Mouse (Mus musculus): ENCODE measurements around the gene Cldn10. TPM values are rescaled to one million over a fixed set of nuclear protein-coding genes. Genes with fewer than 3 reads are reported as not detected.

Cldn10 gene
- polyA plus RNA-seq, 1 experiment, result 0.16 TPM

DNA sequence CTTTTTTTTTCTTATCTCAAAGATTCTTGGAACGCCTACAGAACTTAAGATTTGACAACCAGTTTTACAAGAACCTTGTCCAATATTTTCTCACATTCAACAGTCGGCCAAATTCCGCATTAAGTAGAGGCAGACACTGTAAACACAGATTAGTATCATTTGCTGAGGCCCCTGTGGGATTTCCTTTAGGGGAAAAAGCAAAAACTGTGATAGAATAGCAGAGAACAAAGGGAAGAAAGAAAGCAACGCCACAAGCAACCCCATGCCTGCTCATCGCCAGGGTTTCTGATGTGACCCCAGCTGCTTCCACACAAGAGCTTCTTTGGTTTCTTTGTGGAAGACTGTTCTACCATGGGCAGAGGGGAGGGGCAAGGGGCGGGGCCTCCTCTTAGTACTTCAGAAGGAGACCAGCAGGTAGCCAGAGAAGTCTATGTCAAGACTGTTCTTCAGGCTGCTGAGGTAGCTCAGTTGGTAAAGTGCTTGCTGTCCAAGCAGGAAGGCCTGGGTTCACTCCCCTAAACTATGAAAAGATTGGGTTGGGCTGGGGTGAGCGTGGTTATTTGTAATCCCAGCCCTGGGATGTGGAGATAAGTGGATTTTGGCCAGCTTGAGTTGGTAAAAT is 39.7 kb downstream of the Cldn10 start:
- Histone ChIP-seq H3K4me1 (ENCODE audit: control insufficient read depth, insufficient read depth, low read length) (no peaks in the 10 kb centered on the region), H3K27me3 (ENCODE audit: control insufficient read depth, insufficient read depth, low read length) (no peaks in the 10 kb centered on the region), H3K4me3 (ENCODE audit: control insufficient read depth, low read depth, low read length) (no peak overlapping the region), H3K36me3 (ENCODE audit: control insufficient read depth, insufficient read depth, low read length) (no peaks in the 10 kb centered on the region), H3K27ac (ENCODE audit: control insufficient read depth, insufficient read depth, low read depth, low read length) (no peak overlapping the region)
- no peak for TF ChIP-seq POLR2A (IDR thresholded peaks at IDR 0.05; ENCODE audit: control insufficient read depth, low read depth, low read length)
- no peak for TF ChIP-seq CTCF (IDR thresholded peaks at IDR 0.05; ENCODE audit: control insufficient read depth, insufficient read depth, insufficient replicate concordance, low read depth, low read length)

DNA sequence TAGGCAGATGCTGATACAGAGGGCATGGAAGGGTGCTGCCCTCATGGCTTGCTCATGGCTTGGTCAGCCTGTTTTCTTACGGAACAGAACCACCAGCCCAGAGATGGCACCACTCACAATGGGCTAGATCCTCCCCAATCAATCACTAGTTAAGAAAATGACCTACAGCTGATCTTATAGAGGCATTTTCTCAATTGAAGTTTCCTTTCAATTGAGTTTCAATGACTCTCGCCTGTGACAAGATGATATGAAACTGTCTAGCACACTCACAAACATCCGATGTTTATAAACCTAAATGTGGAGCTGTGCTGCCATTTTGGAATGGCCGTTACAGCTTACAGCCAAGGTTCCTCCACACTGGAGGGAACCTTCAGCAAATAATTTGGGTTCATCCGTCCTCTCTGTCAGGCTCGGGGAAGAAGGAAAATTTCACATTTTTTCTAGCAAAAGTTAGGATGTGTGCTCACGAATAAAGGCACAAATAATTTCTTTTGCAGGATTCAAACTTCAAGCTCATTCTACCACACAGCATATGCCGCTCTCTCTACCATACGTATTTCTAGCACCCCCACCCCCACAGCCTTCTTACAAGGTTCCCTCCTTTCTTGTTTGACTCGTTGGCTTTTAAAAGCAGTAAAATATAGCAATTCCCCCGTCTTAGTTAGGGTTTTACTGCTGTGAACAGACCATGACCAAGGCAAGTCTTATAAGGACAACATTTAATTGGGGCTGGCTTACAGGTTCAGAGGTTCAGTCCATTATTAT is 41.8 kb downstream of the Cldn10 start:
- no peaks in the 10 kb centered on the region for H3K36me3 ChIP-seq (ENCODE audit: control insufficient read depth, insufficient read depth, low read length)
- H3K27me3 ChIP-seq (ENCODE audit: control insufficient read depth, insufficient read depth, low read length), result no peaks in the 10 kb centered on the region
- TF ChIP-seq POLR2A (IDR thresholded peaks at IDR 0.05; ENCODE audit: control insufficient read depth, low read depth, low read length) (no peak), CTCF (IDR thresholded peaks at IDR 0.05; ENCODE audit: control insufficient read depth, insufficient read depth, insufficient replicate concordance, low read depth, low read length) (no peak)
- H3K27ac ChIP-seq (ENCODE audit: control insufficient read depth, insufficient read depth, low read depth, low read length), result no peak overlapping the region
- no peak overlapping the region for H3K4me3 ChIP-seq (ENCODE audit: control insufficient read depth, low read depth, low read length)
- no peaks in the 10 kb centered on the region for H3K4me1 ChIP-seq (ENCODE audit: control insufficient read depth, insufficient read depth, low read length)

GRCm38 (mm10) chr14:118831597-118831996 is 43.9 kb downstream of the Cldn10 start:
- Histone ChIP-seq H3K27ac (ENCODE audit: control insufficient read depth, insufficient read depth, low read depth, low read length) (no peak overlapping the region), H3K4me3 (ENCODE audit: control insufficient read depth, low read depth, low read length) (no peak overlapping the region), H3K4me1 (ENCODE audit: control insufficient read depth, insufficient read depth, low read length) (no peaks in the 10 kb centered on the region), H3K27me3 (ENCODE audit: control insufficient read depth, insufficient read depth, low read length) (no peaks in the 10 kb centered on the region), H3K36me3 (ENCODE audit: control insufficient read depth, insufficient read depth, low read length) (no peaks in the 10 kb centered on the region)
- TF ChIP-seq CTCF (IDR thresholded peaks at IDR 0.05; ENCODE audit: control insufficient read depth, insufficient read depth, insufficient replicate concordance, low read depth, low read length) (no peak), POLR2A (IDR thresholded peaks at IDR 0.05; ENCODE audit: control insufficient read depth, low read depth, low read length) (no peak)

DNA sequence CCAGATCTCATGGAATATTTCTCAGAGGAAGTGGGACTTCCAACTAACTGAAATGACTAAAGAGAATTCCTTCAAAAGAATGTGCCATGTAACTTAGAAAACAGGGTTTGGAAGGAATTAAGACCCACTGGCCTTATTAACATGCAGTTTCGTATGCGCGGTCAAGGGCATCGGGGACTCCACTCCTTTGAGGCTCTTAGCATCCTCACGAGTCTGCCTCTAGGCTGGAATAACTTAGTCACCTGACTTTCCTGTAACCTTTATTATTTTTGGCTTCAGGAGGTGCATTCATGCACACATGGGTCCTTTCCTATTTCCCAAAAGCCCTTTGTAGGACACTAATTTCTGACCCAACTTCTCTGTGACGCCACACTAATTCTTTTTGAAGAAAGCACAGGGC is 45.5 kb downstream of the Cldn10 start:
- H3K27me3 ChIP-seq (ENCODE audit: control insufficient read depth, insufficient read depth, low read length), result no peaks in the 10 kb centered on the region
- no peaks in the 10 kb centered on the region for H3K36me3 ChIP-seq (ENCODE audit: control insufficient read depth, insufficient read depth, low read length)
- no peaks in the 10 kb centered on the region for H3K4me1 ChIP-seq (ENCODE audit: control insufficient read depth, insufficient read depth, low read length)
- H3K4me3 ChIP-seq (ENCODE audit: control insufficient read depth, low read depth, low read length), result no peak overlapping the region
- no peak overlapping the region for H3K27ac ChIP-seq (ENCODE audit: control insufficient read depth, insufficient read depth, low read depth, low read length)
- TF ChIP-seq POLR2A (IDR thresholded peaks at IDR 0.05; ENCODE audit: control insufficient read depth, low read depth, low read length) (no peak), CTCF (IDR thresholded peaks at IDR 0.05; ENCODE audit: control insufficient read depth, insufficient read depth, insufficient replicate concordance, low read depth, low read length) (no peak)

- no peaks in the 10 kb centered on the region for H3K27me3 ChIP-seq (ENCODE audit: control insufficient read depth, insufficient read depth, low read length)
- TF ChIP-seq POLR2A (IDR thresholded peaks at IDR 0.05; ENCODE audit: control insufficient read depth, low read depth, low read length) (no peak), CTCF (IDR thresholded peaks at IDR 0.05; ENCODE audit: control insufficient read depth, insufficient read depth, insufficient replicate concordance, low read depth, low read length) (no peak)
- no peaks in the 10 kb centered on the region for H3K4me1 ChIP-seq (ENCODE audit: control insufficient read depth, insufficient read depth, low read length)
- H3K27ac ChIP-seq (ENCODE audit: control insufficient read depth, insufficient read depth, low read depth, low read length), result no peak overlapping the region
- H3K36me3 ChIP-seq (ENCODE audit: control insufficient read depth, insufficient read depth, low read length), result no peaks in the 10 kb centered on the region
- no peak overlapping the region for H3K4me3 ChIP-seq (ENCODE audit: control insufficient read depth, low read depth, low read length)
Measured at GRCm38 (mm10) chr14:118834313-118834712, 46.6 kb downstream of the Cldn10 start.

- no peaks in the 10 kb centered on the region for H3K4me1 ChIP-seq (ENCODE audit: control insufficient read depth, insufficient read depth, low read length)
- no peaks in the 10 kb centered on the region for H3K27me3 ChIP-seq (ENCODE audit: control insufficient read depth, insufficient read depth, low read length)
- TF ChIP-seq CTCF (IDR thresholded peaks at IDR 0.05; ENCODE audit: control insufficient read depth, insufficient read depth, insufficient replicate concordance, low read depth, low read length) (no peak), POLR2A (IDR thresholded peaks at IDR 0.05; ENCODE audit: control insufficient read depth, low read depth, low read length) (no peak)
- H3K36me3 ChIP-seq (ENCODE audit: control insufficient read depth, insufficient read depth, low read length), result no peaks in the 10 kb centered on the region
- no peak overlapping the region for H3K27ac ChIP-seq (ENCODE audit: control insufficient read depth, insufficient read depth, low read depth, low read length)
- H3K4me3 ChIP-seq (ENCODE audit: control insufficient read depth, low read depth, low read length), result no peak overlapping the region
Measured at GRCm38 (mm10) chr14:118836145-118836544, 48.4 kb downstream of the Cldn10 start.

- H3K4me1 ChIP-seq (ENCODE audit: control insufficient read depth, insufficient read depth, low read length), result no peaks in the 10 kb centered on the region
- H3K36me3 ChIP-seq (ENCODE audit: control insufficient read depth, insufficient read depth, low read length), result no peaks in the 10 kb centered on the region
- no peaks in the 10 kb centered on the region for H3K27me3 ChIP-seq (ENCODE audit: control insufficient read depth, insufficient read depth, low read length)
- H3K4me3 ChIP-seq (ENCODE audit: control insufficient read depth, low read depth, low read length), result no peak overlapping the region
- H3K27ac ChIP-seq (ENCODE audit: control insufficient read depth, insufficient read depth, low read depth, low read length), result no peak overlapping the region
- TF ChIP-seq CTCF (IDR thresholded peaks at IDR 0.05; ENCODE audit: control insufficient read depth, insufficient read depth, insufficient replicate concordance, low read depth, low read length), result no peak
Measured at GRCm38 (mm10) chr14:118836754-118837153, 49.0 kb downstream of the Cldn10 start.
